Mouse (Mus musculus) CH12F3 (cell line): Measurements from ENCODE around the gene Fam214a.

Experiments
- in situ Hi-C: fragments of 300-500 bp; cut with MboI; formaldehyde crosslinking; loops from 2 replicates; pipeline ENCODE4 v1.14.3; 2020; ENCODE audit warnings: low sequenced_read_pairs

Fam214a gene

GRCm38 (mm10) chr9:74946713-74947402 is 5.8 kb upstream of the Fam214a start:
- in situ Hi-C loops: no loop called here

- in situ Hi-C loops: no loop called here
These were observed 1.2 kb upstream of the Fam214a start for GRCm38 (mm10) chr9:74951491-74951890.

GRCm38 (mm10) chr9:74952106-74952505 is 578 bp upstream of the Fam214a start:
- in situ Hi-C loops: no loop called here

GRCm38 (mm10) chr9:74953265-74953958 is 728 bp downstream of the Fam214a start:
- in situ Hi-C loops: no loop called here

- in situ Hi-C loops: no loop called here
These were observed 1.2 kb downstream of the Fam214a start for GRCm38 (mm10) chr9:74953959-74954279.

- in situ Hi-C loops: no loop called here
These were observed 1.7 kb downstream of the Fam214a start for GRCm38 (mm10) chr9:74954387-74954786.

GRCm38 (mm10) chr9:74960630-74961029 is 7.9 kb downstream of the Fam214a start:
- in situ Hi-C loops: no loop called here

GRCm38 (mm10) chr9:74961073-74961575 is 8.4 kb downstream of the Fam214a start:
- in situ Hi-C loops: no loop called here

GRCm38 (mm10) chr9:74963953-74964352 is 11.3 kb downstream of the Fam214a start:
- in situ Hi-C loops: no loop called here

GRCm38 (mm10) chr9:74964866-74965384 is 12.2 kb downstream of the Fam214a start:
- in situ Hi-C loops: no loop called here

GRCm38 (mm10) chr9:74966200-74966599 is 13.5 kb downstream of the Fam214a start:
- in situ Hi-C loops: no loop called here

- in situ Hi-C loops: no loop called here
These were observed 16.2 kb downstream of the Fam214a start for GRCm38 (mm10) chr9:74968647-74969428.

GRCm38 (mm10) chr9:74970591-74970990 is 17.9 kb downstream of the Fam214a start:
- in situ Hi-C loops: no loop called here

- in situ Hi-C loops: no loop called here
These were observed 18.7 kb downstream of the Fam214a start for GRCm38 (mm10) chr9:74971191-74971976.

GRCm38 (mm10) chr9:74972736-74973135 is 20.1 kb downstream of the Fam214a start:
- in situ Hi-C loops: no loop called here

- in situ Hi-C loops: no loop called here
These were observed 20.5 kb downstream of the Fam214a start for GRCm38 (mm10) chr9:74973154-74973553.

- in situ Hi-C loops: no loop called here
These were observed 22.1 kb downstream of the Fam214a start for GRCm38 (mm10) chr9:74974758-74975157.

GRCm38 (mm10) chr9:74975416-74975815 is 22.7 kb downstream of the Fam214a start:
- in situ Hi-C loops: no loop called here

GRCm38 (mm10) chr9:74975911-74976563 is 23.4 kb downstream of the Fam214a start:
- in situ Hi-C loops: no loop called here

GRCm38 (mm10) chr9:74977251-74977650 is 24.6 kb downstream of the Fam214a start:
- in situ Hi-C loops: no loop called here
